Mouse (Mus musculus): ENCODE results near the gene Afg1l. TPM values are rescaled to one million over a fixed set of nuclear protein-coding genes. Genes with fewer than 3 reads are reported as not detected.

The Afg1l gene
- total RNA-seq, 2 experiments from 2014 or later, result 11.6 to 13.1 TPM

Other genes starting within 250 kb of the Afg1l start
- gene Foxo3, start 201.8 kb downstream of the Afg1l start, total RNA-seq (2021), result 10 to 100 TPM; 73.1 to 78.6 TPM
- gene Snx3, start 23.5 kb upstream of the Afg1l start, total RNA-seq (2021), result 100 to 1,000 TPM; 198 to 199 TPM
- gene Nr2e1, start 105.1 kb upstream of the Afg1l start, total RNA-seq (2021), result 10 to 100 TPM; 12.1 to 12.9 TPM
- 10 to 100 TPM; 47.1 to 55.2 TPM for gene Ostm1, start 105.3 kb upstream of the Afg1l start, total RNA-seq (2021)

Measured in left cerebral cortex, postnatal 36 days (tissue).